Mouse (Mus musculus) embryonic facial prominence, embryonic 13.5 days (tissue): ENCODE data around the gene Dctpp1. TPM values are rescaled to one million over a fixed set of nuclear protein-coding genes. Genes with fewer than 3 reads are reported as not detected.
A peak's percentile ranks its signal among the peaks of the same experiment; 100 is the strongest.

Source experiments
- ATAC-seq: fragments of 200-750 bp; cut with Nextera tagmentation; 2 replicates; pipeline ENCODE4 v1.8.0; 2017; ENCODE audit warnings: low read depth; ENCODE audit not compliant: insufficient number of reproducible peaks, insufficient read depth, low FRiP score, low TSS enrichment
- H3K27ac ChIP-seq: fragments of 300-500 bp; sonication (generic); 2 replicates; pipeline ENCODE4 v1.5.1; 2015; ENCODE audit warnings: moderate library complexity, mild to moderate bottlenecking, inconsistent platforms
- H3K27me3 ChIP-seq: fragments of 300-500 bp; sonication (generic); 2 replicates; pipeline ENCODE4 v1.6.1; 2015; ENCODE audit warnings: mild to moderate bottlenecking, inconsistent platforms
- H3K36me3 ChIP-seq: fragments of 300-500 bp; sonication (generic); 2 replicates; pipeline ENCODE4 v1.6.1; 2015; ENCODE audit warnings: mild to moderate bottlenecking, inconsistent platforms
- H3K4me1 ChIP-seq: fragments of 300-500 bp; sonication (generic); 2 replicates; pipeline ENCODE4 v1.6.1; 2015; ENCODE audit warnings: inconsistent platforms
- H3K4me2 ChIP-seq: fragments of 300-500 bp; sonication (generic); 2 replicates; pipeline ENCODE4 v1.6.1; 2015; ENCODE audit warnings: moderate library complexity, mild to moderate bottlenecking, inconsistent platforms
- H3K4me3 ChIP-seq: fragments of 300-500 bp; sonication (generic); 2 replicates; pipeline ENCODE4 v1.5.1; 2015; ENCODE audit warnings: mild to moderate bottlenecking, inconsistent platforms
- H3K9ac ChIP-seq: fragments of 300-500 bp; sonication (generic); 2 replicates; pipeline ENCODE4 v1.6.1; 2015; ENCODE audit warnings: mild to moderate bottlenecking, inconsistent platforms
- H3K9me3 ChIP-seq: fragments of 300-500 bp; sonication (generic); 2 replicates; pipeline ENCODE4 v1.6.1; 2016; ENCODE audit warnings: inconsistent platforms
- WGBS: fragments of 180-500 bp; shearing (Covaris S2); methylation state at CpG from one replicate; pipeline ENCODE4 v1.1.7; 2015; ENCODE audit warnings: mixed read lengths; 5-methylcytosine and 5-hydroxymethylcytosine counted together
- polyA plus RNA-seq: library from polyadenylated mRNA; unstranded; fragments of >200 nt; fragmentation: Nextera tagmentation; extraction: Ambion mirVana; gene quantifications from 2 replicates; pipeline ENCODE4 v1.2.1, GENCODE M21; 2015

Dctpp1 gene
- polyA plus RNA-seq, 1 experiment from 2014 or later = 206 TPM

DNA sequence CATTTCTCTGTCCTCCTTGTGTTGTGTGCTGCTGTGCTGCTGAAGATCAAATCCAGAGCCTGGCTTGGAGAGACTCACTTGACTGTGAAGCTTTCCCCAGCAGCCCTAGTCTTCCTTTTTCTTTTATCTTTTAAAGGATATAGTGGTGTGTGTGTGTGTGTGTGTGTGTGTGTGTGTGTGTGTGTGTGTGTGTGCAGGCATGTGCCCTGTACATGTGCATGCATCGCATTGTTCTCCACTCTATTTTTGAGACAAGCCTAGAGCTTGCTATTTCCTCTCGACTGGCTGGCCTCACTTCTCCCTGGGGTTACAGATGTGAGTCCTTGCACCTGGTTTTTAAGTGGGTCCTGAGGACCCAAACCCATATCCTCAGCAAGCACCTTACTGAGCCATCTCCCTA lies 21.7 kb upstream of the Dctpp1 start:
- Histone ChIP-seq H3K36me3 (no peaks in the 10 kb centered on the region), H3K27me3 (no peaks in the 10 kb centered on the region), H3K4me2 (no peak overlapping the region), H3K27ac (no peak overlapping the region), H3K9ac (no peak overlapping the region), H3K9me3 (peaks cover 4% of the 10 kb centered on the region; the same call in 1 of the 2 replicates), H3K4me1 (no peaks in the 10 kb centered on the region), H3K4me3 (no peak overlapping the region)
- 72% methylated on average over 2 of the region's 2 CpGs for WGBS
- ATAC-seq = no peak

DNA sequence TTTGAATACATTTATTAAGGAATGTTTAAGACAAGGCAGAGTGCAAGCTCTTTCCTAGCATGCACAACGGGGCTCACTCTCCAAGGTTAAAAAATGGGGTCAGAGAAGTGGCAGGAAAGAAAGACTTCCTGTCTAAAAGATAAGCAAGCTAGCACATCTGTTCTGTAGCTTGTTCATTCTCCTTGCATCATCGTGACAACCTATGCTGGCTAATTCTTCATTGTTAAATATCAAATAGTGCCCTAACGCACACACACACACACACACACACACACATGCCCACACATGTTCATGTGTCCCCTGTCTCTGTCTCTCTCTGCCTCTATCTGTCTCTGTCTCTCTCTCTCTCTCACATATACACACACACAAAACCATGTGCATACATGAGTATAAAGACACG lies 20.6 kb upstream of the Dctpp1 start:
- ATAC-seq = no peak
- H3K36me3 ChIP-seq = no peaks in the 10 kb centered on the region
- H3K9me3 ChIP-seq = no peaks in the 10 kb centered on the region
- H3K27ac ChIP-seq = no peak overlapping the region
- WGBS = 71% methylated on average over 4 of the region's 4 CpGs
- no peak overlapping the region for H3K9ac ChIP-seq
- no peak overlapping the region for H3K4me3 ChIP-seq
- no peaks in the 10 kb centered on the region for H3K27me3 ChIP-seq
- H3K4me2 ChIP-seq = no peak overlapping the region
- H3K4me1 ChIP-seq = no peaks in the 10 kb centered on the region

DNA sequence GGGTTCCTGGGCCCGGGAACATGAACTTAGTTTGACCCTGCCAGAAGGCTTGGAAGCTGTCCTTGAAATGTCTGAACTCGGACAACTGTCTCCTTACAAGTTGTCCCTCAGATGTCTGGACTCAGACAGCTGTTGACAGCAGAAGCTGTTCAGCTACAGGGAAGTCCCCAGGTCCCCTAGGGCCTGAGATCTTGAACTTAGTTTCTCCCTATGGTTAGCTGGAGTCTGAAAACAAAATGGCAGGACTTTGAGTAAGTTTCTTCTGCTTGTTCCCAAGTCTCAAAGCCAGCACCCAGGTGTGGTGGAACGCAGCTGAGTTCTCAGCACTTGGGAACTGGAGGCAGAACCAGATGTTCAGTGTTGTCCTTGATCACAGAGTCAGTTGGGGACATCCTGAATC lies 19.6 kb upstream of the Dctpp1 start:
- Histone ChIP-seq H3K4me1 (no peaks in the 10 kb centered on the region), H3K36me3 (no peaks in the 10 kb centered on the region), H3K4me3 (no peak overlapping the region), H3K9ac (no peak overlapping the region), H3K9me3 (no peaks in the 10 kb centered on the region), H3K27me3 (no peaks in the 10 kb centered on the region), H3K4me2 (no peak overlapping the region), H3K27ac (no peak overlapping the region)
- WGBS = 71% methylated on average over 3 of the region's 3 CpGs
- no peak for ATAC-seq

DNA sequence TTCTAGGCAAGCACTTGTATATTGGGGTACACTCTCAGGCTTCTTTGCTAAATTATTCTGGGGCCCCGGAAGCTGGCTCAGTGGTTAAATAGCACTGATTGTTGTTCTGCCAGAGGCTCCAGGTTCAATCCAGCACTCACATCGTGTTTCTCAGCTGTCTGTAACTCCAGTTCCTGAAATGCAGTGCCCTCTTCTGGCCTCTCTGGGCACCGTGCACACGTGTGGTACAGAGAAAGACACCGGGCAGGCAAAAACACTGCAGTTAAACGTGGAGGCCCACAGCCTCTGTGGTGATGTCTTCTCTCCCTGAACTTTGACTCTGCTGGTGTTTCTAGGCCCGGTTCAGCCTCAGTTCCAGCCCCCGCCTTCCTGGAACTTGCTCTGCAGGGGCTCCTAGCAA lies 17.8 kb upstream of the Dctpp1 start:
- Histone ChIP-seq H3K4me3 (no peak overlapping the region), H3K4me2 (no peak overlapping the region), H3K27ac (no peak overlapping the region), H3K9me3 (no peaks in the 10 kb centered on the region), H3K4me1 (0 out of 2 replicates have a peak, but pooled peaks cover 3% of the 10 kb centered on the region), H3K27me3 (no peaks in the 10 kb centered on the region), H3K36me3 (no peaks in the 10 kb centered on the region), H3K9ac (no peak overlapping the region)
- WGBS = 24% methylated on average over 8 of the region's 8 CpGs
- no peak for ATAC-seq

DNA sequence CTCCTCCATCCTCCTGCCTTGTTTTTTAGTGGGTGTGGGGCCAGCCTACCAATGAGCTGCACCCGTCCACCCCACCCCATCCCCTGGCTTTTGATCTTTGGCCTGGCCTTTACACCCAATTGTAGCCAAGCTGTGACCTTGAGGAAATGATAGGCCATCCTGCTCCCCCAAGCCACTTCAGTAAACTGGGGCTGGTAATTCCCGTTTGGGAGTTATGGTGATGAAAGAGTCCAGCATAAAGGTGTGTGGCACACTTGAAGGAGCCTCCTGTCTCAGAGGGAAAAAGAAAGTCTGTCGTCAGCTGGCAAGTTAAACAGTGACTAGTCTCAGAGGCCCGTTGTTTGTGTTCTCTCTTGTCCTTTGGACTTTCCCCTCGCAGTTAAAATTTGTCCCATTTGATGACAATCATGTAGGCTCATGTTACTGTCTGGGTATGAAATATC lies 16.0 kb upstream of the Dctpp1 start:
- Histone ChIP-seq H3K4me1 (peaks cover 14% of the 10 kb centered on the region), H3K9me3 (no peaks in the 10 kb centered on the region), H3K27me3 (no peaks in the 10 kb centered on the region), H3K27ac (no peak overlapping the region), H3K36me3 (peaks cover 9% of the 10 kb centered on the region), H3K4me3 (no peak overlapping the region), H3K4me2 (no peak overlapping the region), H3K9ac (no peak overlapping the region)
- no peak for ATAC-seq
- WGBS = 59% methylated on average over 5 of the region's 5 CpGs

DNA sequence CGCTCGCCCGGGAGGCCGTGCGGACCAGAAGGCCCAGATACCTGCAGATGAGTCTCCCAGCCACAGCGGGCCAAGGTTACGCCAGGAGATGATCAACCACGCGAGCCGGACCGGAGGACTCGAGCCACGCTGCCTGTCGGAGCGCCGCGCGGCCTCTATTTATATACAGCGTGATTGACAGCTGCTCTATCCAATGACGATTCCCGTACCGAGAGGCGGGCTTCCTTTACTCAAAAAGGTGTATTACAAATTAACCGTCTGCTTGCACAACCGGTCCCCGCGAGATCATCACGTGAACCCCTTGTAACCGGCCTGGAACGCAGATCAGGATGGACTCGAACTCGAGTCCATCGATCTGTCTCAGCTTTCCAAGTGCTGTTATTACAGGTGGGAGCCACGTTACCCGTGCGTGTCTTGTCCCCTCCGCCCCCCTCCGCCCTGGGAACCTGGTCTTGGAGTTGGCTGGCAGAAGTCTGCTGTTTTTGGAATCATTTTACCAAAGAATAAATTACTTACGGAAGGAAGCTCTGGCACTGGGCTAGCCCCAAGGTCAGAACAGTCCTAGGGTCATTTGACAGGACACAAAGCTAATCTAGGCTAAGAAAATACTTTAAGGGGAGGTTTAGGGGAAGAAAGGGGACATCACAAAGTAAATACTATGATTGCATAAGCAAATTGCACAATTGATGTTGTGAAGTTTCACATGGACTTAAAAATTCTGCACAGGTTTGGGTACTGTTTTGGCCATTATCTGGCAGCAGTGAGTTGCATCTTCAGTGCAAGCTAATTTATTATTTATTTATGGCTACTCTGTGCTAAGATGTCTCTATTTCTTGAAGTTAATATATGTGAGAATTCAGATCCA lies 13.6 kb upstream of the Dctpp1 start, which contains the start of gene Sephs2:
Sephs2 (minus strand) TSS at position 131 of the 865 bp plus-strand sequence.
- peak within 1 kb of the TSS; percentile 97 for H3K9ac ChIP-seq
- H3K4me1 ChIP-seq = peaks cover 14% of the 10 kb centered on the region
- 2% methylated on average over 39 of the region's 39 CpGs for WGBS
- H3K4me3 ChIP-seq = peak within 1 kb of the TSS; percentile 91
- H3K27me3 ChIP-seq = no peaks in the 10 kb centered on the region
- H3K9me3 ChIP-seq = no peaks in the 10 kb centered on the region
- peak; percentile 73; the same call in 1 of the 2 replicates for ATAC-seq
- peak within 1 kb of the TSS; percentile 81 for H3K27ac ChIP-seq
- H3K4me2 ChIP-seq = peak within 1 kb of the TSS; percentile 75
- H3K36me3 ChIP-seq = peaks cover 32% of the 10 kb centered on the region

DNA sequence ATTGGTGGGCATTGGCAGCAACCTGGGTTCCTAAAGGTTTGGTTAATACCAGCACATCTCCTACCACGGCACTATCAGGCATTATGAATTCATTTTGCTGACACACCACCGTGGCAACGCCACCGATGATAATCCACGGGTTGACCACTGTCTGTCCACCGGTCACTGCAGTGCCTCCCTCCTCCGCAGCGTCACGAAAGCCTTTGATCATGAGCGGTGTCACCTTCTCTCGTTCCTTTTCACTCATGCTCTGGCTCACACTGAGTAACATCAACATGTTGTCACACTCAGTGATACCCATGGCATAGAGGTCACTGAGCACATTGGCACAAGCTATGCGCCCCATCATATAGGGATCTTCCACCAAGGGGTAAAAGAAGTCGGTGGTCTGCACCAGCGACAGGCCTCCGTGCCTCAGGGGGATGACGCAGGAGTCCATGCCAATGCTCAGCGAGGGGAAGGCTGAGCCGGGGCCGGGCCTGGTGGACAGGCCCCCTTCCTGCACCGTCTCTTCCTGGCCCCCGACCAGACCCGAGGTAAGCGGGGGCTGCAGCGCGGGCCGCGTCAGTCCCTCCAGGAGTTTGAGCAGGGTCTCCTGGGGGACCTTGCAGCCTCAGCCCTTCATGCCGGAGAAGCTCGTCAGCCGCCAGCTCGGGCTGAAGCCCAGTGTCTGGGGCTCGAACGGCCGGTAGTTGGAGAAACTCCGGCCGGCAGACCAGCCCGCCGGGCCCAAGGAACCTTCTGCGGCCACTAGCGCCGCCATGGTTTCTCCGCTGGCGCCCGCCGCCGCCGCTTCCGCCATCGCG lies 12.8 kb upstream of the Dctpp1 start:
- ATAC-seq = peak; percentile 56
- peaks cover 3% of the 10 kb centered on the region; the same call in 1 of the 2 replicates for H3K9me3 ChIP-seq
- peak overlapping the region; percentile 97 for H3K9ac ChIP-seq
- no peaks in the 10 kb centered on the region for H3K27me3 ChIP-seq
- peak overlapping the region; percentile 91 for H3K4me3 ChIP-seq
- peak overlapping the region; percentile 81 for H3K27ac ChIP-seq
- peaks cover 40% of the 10 kb centered on the region for H3K36me3 ChIP-seq
- 17% methylated on average over 50 of the region's 50 CpGs for WGBS
- peak overlapping the region; percentile 75 for H3K4me2 ChIP-seq
- H3K4me1 ChIP-seq = peaks cover 14% of the 10 kb centered on the region

DNA sequence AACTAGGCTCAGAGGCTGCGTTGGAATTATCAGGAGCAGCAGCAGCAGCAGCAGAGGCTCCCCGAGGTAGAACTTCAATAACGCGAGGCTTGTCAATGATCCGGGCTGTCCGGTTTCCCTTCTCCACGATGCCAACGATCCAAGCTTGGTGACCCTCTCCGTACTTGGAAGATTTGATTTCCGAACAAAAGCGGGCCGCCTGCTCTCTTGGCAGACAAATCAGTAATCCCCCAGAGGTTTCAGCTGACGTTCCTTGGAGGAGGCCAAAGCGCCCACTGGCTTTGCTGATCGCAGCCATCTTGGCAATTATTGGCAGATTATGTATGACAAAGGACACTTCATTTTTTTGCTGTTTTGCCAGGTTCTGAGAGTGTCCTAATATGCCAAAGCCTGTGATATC lies 12.1 kb upstream of the Dctpp1 start:
- Histone ChIP-seq H3K4me1 (peaks cover 14% of the 10 kb centered on the region), H3K9ac (0 out of 2 replicates have a peak overlapping the region, but pooled peaks have one; percentile 6), H3K27me3 (no peaks in the 10 kb centered on the region), H3K27ac (no peak overlapping the region), H3K4me3 (peak overlapping the region; percentile 91), H3K4me2 (peak overlapping the region; percentile 75), H3K36me3 (peaks cover 40% of the 10 kb centered on the region), H3K9me3 (peaks cover 3% of the 10 kb centered on the region; the same call in 1 of the 2 replicates)
- no peak for ATAC-seq
- 96% methylated on average over 15 of the region's 15 CpGs for WGBS

DNA sequence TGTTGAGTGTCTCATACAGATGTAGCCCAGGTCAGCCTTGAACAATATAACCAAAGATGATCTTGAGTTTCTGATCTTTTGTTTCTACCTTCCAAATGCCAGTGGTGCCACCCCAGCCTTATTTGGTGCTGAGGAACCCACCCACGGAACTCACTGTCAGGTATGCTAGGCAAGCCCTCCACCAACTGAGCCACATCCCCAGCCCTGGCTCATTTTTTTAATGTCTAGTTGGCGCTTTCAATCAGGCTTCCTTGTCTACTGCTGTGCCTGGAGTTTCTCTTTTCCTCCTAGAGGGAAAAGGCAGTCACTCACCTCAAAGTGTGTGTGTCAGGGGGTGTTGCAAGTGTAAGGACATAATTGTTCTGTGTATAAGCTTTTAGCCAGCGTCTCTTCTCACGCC lies 10.6 kb upstream of the Dctpp1 start:
- peaks cover 14% of the 10 kb centered on the region for H3K4me1 ChIP-seq
- no peak overlapping the region for H3K9ac ChIP-seq
- H3K9me3 ChIP-seq = peaks cover 3% of the 10 kb centered on the region; the same call in 1 of the 2 replicates
- H3K36me3 ChIP-seq = peaks cover 40% of the 10 kb centered on the region
- H3K27ac ChIP-seq = no peak overlapping the region
- no peaks in the 10 kb centered on the region for H3K27me3 ChIP-seq
- no peak overlapping the region for H3K4me3 ChIP-seq
- no peak for ATAC-seq
- 94% methylated on average over 4 of the region's 4 CpGs for WGBS
- no peak overlapping the region for H3K4me2 ChIP-seq

DNA sequence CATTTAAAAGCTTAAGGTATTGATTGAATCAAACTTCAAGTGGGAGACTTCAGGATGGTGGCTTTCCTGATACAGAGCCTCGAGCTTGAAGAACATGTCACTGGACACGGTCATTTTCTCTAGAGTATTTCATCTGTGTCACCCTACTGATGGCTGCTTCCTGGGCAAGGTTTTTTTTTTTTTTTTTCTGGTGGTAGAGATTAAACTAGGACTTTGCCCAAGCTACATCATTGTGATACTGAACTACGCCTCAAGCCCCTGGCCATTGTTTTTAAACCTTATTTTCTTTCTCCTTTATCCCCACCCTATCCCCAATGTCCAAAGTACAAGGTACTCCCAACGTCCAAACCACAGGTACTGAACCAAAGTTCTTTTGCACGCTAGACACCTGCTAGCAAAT lies 10.2 kb upstream of the Dctpp1 start:
- Histone ChIP-seq H3K9ac (no peak overlapping the region), H3K27me3 (no peaks in the 10 kb centered on the region), H3K27ac (no peak overlapping the region), H3K36me3 (peaks cover 40% of the 10 kb centered on the region), H3K4me3 (no peak overlapping the region), H3K4me2 (no peak overlapping the region), H3K9me3 (peaks cover 3% of the 10 kb centered on the region; the same call in 1 of the 2 replicates), H3K4me1 (peaks cover 14% of the 10 kb centered on the region)
- 94% methylated on average over 5 of the region's 5 CpGs for WGBS
- no peak for ATAC-seq

DNA sequence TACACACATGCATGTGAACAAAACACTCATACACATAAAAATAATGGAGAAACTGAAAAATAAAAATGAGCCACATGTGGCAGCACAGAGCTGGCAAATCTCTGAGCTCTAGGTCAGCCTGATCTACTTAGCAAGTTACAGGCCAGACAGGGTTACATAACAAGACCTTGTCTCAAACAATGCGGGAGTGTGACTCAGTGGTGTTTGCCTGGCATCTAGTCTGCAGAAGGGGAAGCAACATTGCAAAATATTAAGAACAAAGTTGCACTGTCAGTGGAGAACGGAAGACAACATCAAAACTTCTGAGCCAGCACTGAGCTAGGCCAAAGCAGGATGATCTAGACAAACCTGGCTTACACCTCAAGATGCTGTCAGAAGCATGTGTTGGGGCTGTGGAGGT lies 9.7 kb upstream of the Dctpp1 start:
- H3K9ac ChIP-seq = no peak overlapping the region
- 86% methylated on average over 2 of the region's 2 CpGs for WGBS
- no peak for ATAC-seq

More for the DNA sequence above, 9.7 kb upstream of the Dctpp1 start:
- peaks cover 14% of the 10 kb centered on the region for H3K4me1 ChIP-seq
- H3K9me3 ChIP-seq = peaks cover 3% of the 10 kb centered on the region; the same call in 1 of the 2 replicates
- peaks cover 40% of the 10 kb centered on the region for H3K36me3 ChIP-seq
- no peaks in the 10 kb centered on the region for H3K27me3 ChIP-seq
- no peak overlapping the region for H3K4me3 ChIP-seq
- no peak overlapping the region for H3K4me2 ChIP-seq
- no peak overlapping the region for H3K27ac ChIP-seq
